Mouse (Mus musculus) forebrain, postnatal 0 days (tissue): ENCODE results near the gene Pofut2. TPM values are rescaled to one million over a fixed set of nuclear protein-coding genes. Genes with fewer than 3 reads are reported as not detected.

Experiments used
- ATAC-seq: fragments of 200-750 bp; cut with Nextera tagmentation; 2 replicates; pipeline ENCODE4 v1.8.0; 2017; ENCODE audit warnings: mild to moderate bottlenecking, moderate library complexity
- DNase-seq: peaks from one replicate; pipeline ENCODE4 v3.0.0-alpha.2; 2015
- H3K27ac ChIP-seq: fragments of 300-500 bp; sonication (generic); 2 replicates; pipeline ENCODE4 v1.5.1; 2014; ENCODE audit warnings: low read depth, mild to moderate bottlenecking, antibody characterized with exemption, low read length, moderate library complexity, mixed read lengths
- H3K27me3 ChIP-seq: fragments of 300-500 bp; sonication (generic); 2 replicates; pipeline ENCODE4 v1.6.1; 2014; ENCODE audit warnings: mild to moderate bottlenecking, low read length, mixed read lengths; ENCODE audit not compliant: insufficient read depth
- H3K36me3 ChIP-seq: fragments of 300-500 bp; sonication (generic); 2 replicates; pipeline ENCODE4 v1.6.1; 2014; ENCODE audit warnings: mild to moderate bottlenecking, moderate library complexity; ENCODE audit not compliant: insufficient read depth
- H3K4me1 ChIP-seq: fragments of 300-500 bp; sonication (generic); 2 replicates; pipeline ENCODE4 v1.6.1; 2014; ENCODE audit warnings: antibody characterized with exemption; ENCODE audit not compliant: insufficient read depth
- H3K4me2 ChIP-seq: fragments of 300-500 bp; sonication (generic); 2 replicates; pipeline ENCODE4 v1.6.1; 2014; ENCODE audit warnings: low read depth, mild to moderate bottlenecking, moderate library complexity
- H3K4me3 ChIP-seq: fragments of 300-500 bp; sonication (generic); 2 replicates; pipeline ENCODE4 v1.5.1; 2014; ENCODE audit warnings: low read depth, low read length, mixed read lengths
- H3K9ac ChIP-seq: fragments of 300-500 bp; sonication (generic); 2 replicates; pipeline ENCODE4 v1.6.1; 2014; ENCODE audit warnings: mild to moderate bottlenecking
- H3K9me3 ChIP-seq: fragments of 300-500 bp; sonication (generic); 2 replicates; pipeline ENCODE4 v1.6.1; 2016; ENCODE audit warnings: low read length
- CTCF ChIP-seq: sonication (generic); IDR thresholded peaks from 2 replicates; pipeline ENCODE4 v1.5.1; 2016; ENCODE audit warnings: antibody characterized with exemption, control low read depth, low read depth
- WGBS: fragments of 180-500 bp; shearing (Covaris S2); extraction: QIAGEN DNeasy Blood & Tissue Kit; methylation state at CpG from one replicate; pipeline ENCODE4 v1.1.7; 2014; 5-methylcytosine and 5-hydroxymethylcytosine counted together
- polyA plus RNA-seq: library from polyadenylated mRNA; unstranded; fragments of >200 nt; fragmentation: Nextera tagmentation; extraction: Ambion mirVana; gene quantifications from 2 replicates; pipeline ENCODE4 v1.2.1, GENCODE M21; 2015
- total RNA-seq: library from RNA; depleted of rRNA; stranded (reverse); fragments of >200 nt; gene quantifications from 2 replicates; pipeline ENCODE4 v1.2.3, GENCODE M21; 2014

Gene Pofut2
- total and polyA plus RNA-seq, 2 experiments from 2014 or later, result 38.3 to 39.0 TPM

GRCm38 (mm10) chr10:77229609-77230595 lies 29.1 kb upstream of the Pofut2 start:
- Histone ChIP-seq H3K27ac (no peak overlapping the region), H3K27me3 (no peaks in the 10 kb centered on the region), H3K4me2 (no peak overlapping the region), H3K9ac (no peak overlapping the region), H3K4me1 (no peaks in the 10 kb centered on the region), H3K36me3 (no peaks in the 10 kb centered on the region), H3K4me3 (no peak overlapping the region), H3K9me3 (no peaks in the 10 kb centered on the region)
- ATAC-seq (peak; percentile 40), DNase-seq (no peak)
- no peak for TF ChIP-seq CTCF
- WGBS, result 82% methylated on average over 13 of the region's 13 CpGs

DNA sequence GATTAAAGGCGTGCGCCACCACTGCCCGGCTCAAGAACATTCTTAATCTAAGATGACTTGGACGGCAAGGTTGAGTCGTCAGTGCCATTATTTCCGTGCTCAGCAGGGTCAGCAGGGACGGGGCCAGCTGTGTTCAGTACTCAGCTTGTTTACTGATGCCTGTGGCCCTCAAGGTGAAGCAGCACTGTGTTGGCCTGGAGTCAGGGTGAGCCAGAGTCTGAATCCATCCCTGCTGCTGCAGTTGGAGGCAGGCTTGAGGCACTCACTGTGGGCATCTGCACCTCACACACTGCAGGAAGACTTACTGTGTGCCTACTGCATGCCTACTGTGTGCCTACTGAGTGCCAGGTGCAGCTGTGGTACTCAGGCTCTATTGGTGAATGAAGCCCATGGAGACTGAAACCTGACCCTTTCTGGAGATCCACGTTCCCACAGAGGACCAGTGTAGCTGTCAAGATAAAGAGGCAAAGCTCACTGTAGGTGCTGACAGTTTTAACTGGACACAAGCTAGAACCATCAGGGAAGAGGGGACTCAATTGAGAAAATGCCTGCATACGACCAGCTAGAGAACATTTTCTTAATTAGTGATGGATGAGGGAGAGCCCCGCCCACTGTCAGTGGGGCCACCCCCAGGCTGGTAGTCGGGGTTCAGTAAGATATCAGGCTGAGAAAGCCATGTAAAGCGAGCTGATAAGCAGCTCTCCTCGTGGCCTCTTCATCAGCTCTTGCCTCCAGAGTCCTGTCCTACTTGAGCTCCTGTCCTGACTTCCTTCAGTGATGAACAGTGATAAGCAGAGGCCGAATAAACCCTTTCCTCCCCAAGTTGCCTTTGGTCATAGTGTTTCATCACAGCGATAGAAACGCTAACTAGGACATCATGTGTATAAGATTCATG lies 26.9 kb upstream of the Pofut2 start:
- no peak for ATAC-seq

DNA sequence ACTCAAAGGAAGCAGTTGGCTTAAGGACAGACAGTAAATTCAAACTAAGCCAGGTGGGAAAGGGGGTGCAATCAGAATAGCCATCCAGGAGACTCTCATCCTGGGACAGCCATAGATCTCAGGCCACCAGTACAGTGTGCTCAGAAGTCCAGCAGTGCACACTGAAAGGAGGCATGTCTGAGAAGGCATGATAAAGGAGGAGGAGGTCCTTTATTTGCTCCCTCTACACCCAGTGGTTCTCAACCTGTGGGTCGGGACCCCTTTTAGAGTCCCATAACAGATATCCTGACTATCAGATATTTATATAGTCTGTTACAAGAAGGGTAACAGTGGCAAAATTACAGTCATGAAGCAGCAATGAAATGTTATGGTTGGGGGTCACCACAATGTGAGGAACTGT lies 25.8 kb upstream of the Pofut2 start:
- DNase-seq (no peak), ATAC-seq (no peak)
- 88% methylated on average over 1 of the region's 1 CpGs for WGBS
- no peaks in the 10 kb centered on the region for H3K4me1 ChIP-seq
- no peaks in the 10 kb centered on the region for H3K9me3 ChIP-seq
- H3K27me3 ChIP-seq, result no peaks in the 10 kb centered on the region
- H3K27ac ChIP-seq, result no peak overlapping the region
- H3K4me3 ChIP-seq, result no peak overlapping the region
- TF ChIP-seq CTCF, result no peak
- H3K4me2 ChIP-seq, result no peak overlapping the region
- H3K36me3 ChIP-seq, result no peaks in the 10 kb centered on the region
- H3K9ac ChIP-seq, result no peak overlapping the region

More for the DNA sequence above, 26.9 kb upstream of the Pofut2 start:
- Histone ChIP-seq H3K27me3 (no peaks in the 10 kb centered on the region), H3K9me3 (no peaks in the 10 kb centered on the region), H3K9ac (no peak overlapping the region), H3K4me1 (no peaks in the 10 kb centered on the region), H3K27ac (no peak overlapping the region), H3K4me2 (no peak overlapping the region), H3K36me3 (no peaks in the 10 kb centered on the region), H3K4me3 (no peak overlapping the region)
- DNase-seq, result no peak
- 79% methylated on average over 16 of the region's 16 CpGs for WGBS
- no peak for TF ChIP-seq CTCF

- no peak for TF ChIP-seq CTCF
- H3K9me3 ChIP-seq, result no peaks in the 10 kb centered on the region
- H3K27ac ChIP-seq, result no peak overlapping the region
- H3K36me3 ChIP-seq, result no peaks in the 10 kb centered on the region
- no peak overlapping the region for H3K4me3 ChIP-seq
- 82% methylated on average over 12 of the region's 12 CpGs for WGBS
- ATAC-seq (no peak), DNase-seq (no peak)
- H3K4me2 ChIP-seq, result no peak overlapping the region
- no peak overlapping the region for H3K9ac ChIP-seq
- no peaks in the 10 kb centered on the region for H3K27me3 ChIP-seq
- no peaks in the 10 kb centered on the region for H3K4me1 ChIP-seq
These were observed 23.9 kb upstream of the Pofut2 start for GRCm38 (mm10) chr10:77234991-77235616.

- no peak for ATAC-seq
- Histone ChIP-seq H3K27me3 (no peaks in the 10 kb centered on the region), H3K4me1 (no peaks in the 10 kb centered on the region), H3K9ac (no peak overlapping the region), H3K4me2 (no peak overlapping the region), H3K27ac (no peak overlapping the region), H3K4me3 (no peak overlapping the region), H3K9me3 (no peaks in the 10 kb centered on the region), H3K36me3 (no peaks in the 10 kb centered on the region)
- no peak for TF ChIP-seq CTCF
- DNase-seq, result no peak
- 71% methylated on average over 16 of the region's 16 CpGs for WGBS
These were observed 21.0 kb upstream of the Pofut2 start for GRCm38 (mm10) chr10:77237795-77238580.

- 87% methylated on average over 8 of the region's 8 CpGs for WGBS
- DNase-seq (no peak), ATAC-seq (no peak)
These were observed 18.3 kb upstream of the Pofut2 start for GRCm38 (mm10) chr10:77240764-77241163.

More at GRCm38 (mm10) chr10:77240764-77241163, 18.3 kb upstream of the Pofut2 start:
- Histone ChIP-seq H3K9ac (no peak overlapping the region), H3K4me1 (no peaks in the 10 kb centered on the region), H3K27ac (no peak overlapping the region), H3K27me3 (no peaks in the 10 kb centered on the region), H3K36me3 (no peaks in the 10 kb centered on the region), H3K4me3 (no peak overlapping the region), H3K4me2 (no peak overlapping the region), H3K9me3 (no peaks in the 10 kb centered on the region)
- no peak for TF ChIP-seq CTCF
